Mouse (Mus musculus) ES-E14 (cell line): ENCODE results near the gene Cyp2b10. TPM values are rescaled to one million over a fixed set of nuclear protein-coding genes. Genes with fewer than 3 reads are reported as not detected.

Experiments used
- DNase-seq: peaks from one replicate; pipeline ENCODE4 v3.0.0-alpha.2; 2013; ENCODE audit warnings: low read depth, low spot score
- H3K27ac ChIP-seq: 2 replicates; pipeline ENCODE4 v1.5.1; 2012; ENCODE audit warnings: low read depth, mild to moderate bottlenecking, low read length, moderate library complexity, mixed read lengths; ENCODE audit not compliant: poor library complexity, insufficient read depth, severe bottlenecking
- H3K36me3 ChIP-seq: 2 replicates; pipeline ENCODE4 v1.6.1; 2012; ENCODE audit warnings: mild to moderate bottlenecking, low read length, moderate library complexity, mixed read lengths; ENCODE audit not compliant: control insufficient read depth, poor library complexity, insufficient read depth, severe bottlenecking
- H3K4me1 ChIP-seq, 2 experiments: fragments of 150-350 bp in 1 of 2; sonication (generic) in 1 of 2; 2 replicates each; pipeline ENCODE4 v1.6.1; 2012; ENCODE audit warnings: low read length in 2 of 2, mild to moderate bottlenecking in 1 of 2, mixed read lengths in 1 of 2; ENCODE audit not compliant: control insufficient read depth in 2 of 2, insufficient read depth in 2 of 2, poor library complexity in 1 of 2
- H3K4me3 ChIP-seq, 2 experiments: fragments of 150-350 bp in 1 of 2; sonication (generic) in 1 of 2; 2 replicates each; pipeline ENCODE4 v1.5.1; 2012; ENCODE audit warnings: low read length in 2 of 2, low read depth in 1 of 2, mild to moderate bottlenecking in 1 of 2, mixed read lengths in 1 of 2; ENCODE audit not compliant: insufficient read depth in 1 of 2, poor library complexity in 1 of 2, severe bottlenecking in 1 of 2
- H3K9ac ChIP-seq: 2 replicates; pipeline ENCODE4 v1.6.1; 2012; ENCODE audit warnings: low read depth, mild to moderate bottlenecking, low read length, mixed read lengths; ENCODE audit not compliant: poor library complexity, insufficient read depth, severe bottlenecking
- H3K9me3 ChIP-seq: fragments of 150-350 bp; sonication (generic); 2 replicates; pipeline ENCODE4 v1.6.1; 2012; ENCODE audit warnings: low read depth, mild to moderate bottlenecking, low read length; ENCODE audit not compliant: control insufficient read depth, insufficient read depth
- CHD2 ChIP-seq: IDR thresholded peaks from 2 replicates; pipeline ENCODE4 v1.6.1; 2014; ENCODE audit warnings: mild to moderate bottlenecking, low read depth, low read length, inconsistent platforms
- HCFC1 ChIP-seq: IDR thresholded peaks from 2 replicates; pipeline ENCODE4 v1.6.1; 2012; ENCODE audit warnings: low read length, inconsistent platforms, borderline replicate concordance; ENCODE audit not compliant: insufficient read depth
- MAFK ChIP-seq: IDR thresholded peaks from 2 replicates; pipeline ENCODE4 v1.6.1; 2014; ENCODE audit warnings: mild to moderate bottlenecking, low read depth, low read length, inconsistent platforms; ENCODE audit not compliant: insufficient read depth
- ZC3H11A ChIP-seq: IDR thresholded peaks from 2 replicates; pipeline ENCODE4 v1.6.1; 2012; ENCODE audit warnings: low read depth, mild to moderate bottlenecking, inconsistent platforms, low read length, borderline replicate concordance
- ZNF384 ChIP-seq: IDR thresholded peaks from 2 replicates; pipeline ENCODE4 v1.6.1; 2012; ENCODE audit warnings: low read depth, low read length, inconsistent platforms
- in situ Hi-C, 2 experiments: fragments of 600-800 bp; cut with MboI; formaldehyde crosslinking; loops; one replicate each; pipeline ENCODE4 v1.15.1; 2025; ENCODE audit warnings: low sequenced_read_pairs in 2 of 2, inconsistent platforms in 1 of 2; ENCODE audit not compliant: unreplicated experiment in 2 of 2
- total RNA-seq: library from RNA; depleted of rRNA; stranded (reverse); fragments of 300-350 nt; gene quantifications from 2 replicates; pipeline ENCODE4 v1.2.3, GENCODE M21; 2012; rRNA removed

The Cyp2b10 gene
- total RNA-seq, result not detected in 2 replicates

- no peak for TF ChIP-seq ZNF384
- TF ChIP-seq HCFC1, result no peak
- TF ChIP-seq CHD2, result no peak
- TF ChIP-seq MAFK, result no peak
- TF ChIP-seq ZC3H11A, result no peak
- Histone ChIP-seq H3K27ac (no peak within 1 kb of the TSS), H3K4me3 (no peak within 1 kb of the TSS), H3K9me3 (no peaks in the 10 kb centered on the region), H3K4me1 (no peaks in the 10 kb centered on the region), H3K36me3 (no peaks in the 10 kb centered on the region), H3K9ac (no peak within 1 kb of the TSS)
- no peak for DNase-seq
- in situ Hi-C loops, result loop anchor here in 1 of 2 experiments (5.0 kb wide), 1 partner anchor 45 kb away; no protein-coding TSS in a partner anchor
These were observed at the start of gene Cyp2b10 for GRCm38 (mm10) chr7:25897411-25897810. TSS of gene Cyp2b10 (plus strand) at chr7:25897620.

- Histone ChIP-seq H3K4me3 (peak overlapping the region; percentile 63 to 70), H3K36me3 (no peaks in the 10 kb centered on the region), H3K4me1 (no peaks in the 10 kb centered on the region), H3K27ac (no peak overlapping the region; the same call in 1 of the 2 replicates), H3K9ac (peak overlapping the region; percentile 73; the same call in 1 of the 2 replicates), H3K9me3 (no peaks in the 10 kb centered on the region)
- in situ Hi-C loops, result no loop called here
- peak; percentile 97 for DNase-seq
- TF ChIP-seq CHD2, result no peak
- TF ChIP-seq ZC3H11A, result peak; percentile 50; the same call in 1 of the 2 replicates
- no peak for TF ChIP-seq HCFC1
These were observed 49.5 kb upstream of the Cyp2b10 start for GRCm38 (mm10) chr7:25847722-25848443.

GRCm38 (mm10) chr7:25848444-25848812 is 49.0 kb upstream of the Cyp2b10 start:
- Histone ChIP-seq H3K4me3 (peak overlapping the region; percentile 63 to 70), H3K9me3 (no peaks in the 10 kb centered on the region), H3K27ac (no peak overlapping the region; the same call in 1 of the 2 replicates), H3K4me1 (no peaks in the 10 kb centered on the region), H3K9ac (peak overlapping the region; percentile 73; the same call in 1 of the 2 replicates), H3K36me3 (no peaks in the 10 kb centered on the region)
- in situ Hi-C loops, result no loop called here
- DNase-seq, result no peak
- no peak for TF ChIP-seq MAFK
- no peak for TF ChIP-seq ZNF384
- no peak for TF ChIP-seq ZC3H11A
- no peak for TF ChIP-seq HCFC1
- TF ChIP-seq CHD2, result no peak

GRCm38 (mm10) chr7:25855082-25855481 is 42.3 kb upstream of the Cyp2b10 start:
- DNase-seq, result peak; percentile 76
- 0 out of 4 replicates have a peak overlapping the region, but pooled peaks of 1 of the 2 experiments have one; percentile 7 for H3K4me3 ChIP-seq
- H3K9ac ChIP-seq, result no peak overlapping the region
- no peaks in the 10 kb centered on the region for H3K9me3 ChIP-seq
- no peak overlapping the region for H3K27ac ChIP-seq
- TF ChIP-seq CHD2 (no peak), ZC3H11A (peak; percentile 74), ZNF384 (no peak)
- in situ Hi-C loops, result no loop called here
- H3K4me1 ChIP-seq, result peaks cover 0 to 9% of the 10 kb centered on the region in 2 experiments; a peak in 2 of 4 replicates
- no peaks in the 10 kb centered on the region for H3K36me3 ChIP-seq
